Mouse (Mus musculus): ENCODE data around the gene Antxr2.

Gene Antxr2

DNA sequence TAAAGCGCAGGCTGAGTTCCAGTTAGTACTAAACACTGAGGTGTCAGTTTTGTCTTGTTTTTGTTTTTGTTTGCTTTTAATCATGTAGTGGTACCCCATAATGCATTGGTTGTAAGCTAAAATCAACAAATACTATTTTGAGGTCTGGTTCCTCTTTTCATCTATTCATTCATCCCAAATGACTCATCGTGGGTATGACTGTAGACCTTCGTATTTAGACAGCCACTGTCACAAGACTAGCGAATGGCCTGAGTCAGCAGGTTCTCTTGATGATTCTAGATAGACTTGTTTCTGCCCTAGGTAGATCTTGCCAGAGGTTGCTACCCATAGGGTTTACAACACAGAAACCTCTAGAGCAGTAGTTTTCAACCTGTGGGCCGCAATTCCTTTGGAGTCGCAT lies 116.9 kb downstream of the Antxr2 start:
- DNase-seq (ENCODE audit: low spot score in 2 of 2) = no peak

DNA sequence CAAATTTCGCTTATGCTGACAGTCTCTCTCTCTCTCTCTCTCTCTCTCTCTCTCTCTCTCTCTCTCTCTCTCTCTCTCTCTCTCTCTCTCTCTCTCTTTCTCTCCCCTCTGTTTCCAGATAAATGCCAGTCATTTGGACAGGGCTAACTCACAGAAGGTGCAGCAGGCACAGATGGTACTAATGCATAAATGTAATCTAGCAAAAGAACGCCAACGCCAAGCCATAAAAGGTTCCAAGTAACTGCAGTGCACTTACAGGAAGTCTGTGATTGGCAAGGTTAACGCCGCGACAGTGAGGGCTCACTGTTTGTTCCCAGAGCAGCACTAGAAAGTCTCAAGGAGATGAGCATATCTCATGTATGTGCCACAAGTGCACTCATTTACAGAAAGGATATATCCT lies 123.4 kb downstream of the Antxr2 start:
- DNase-seq (ENCODE audit: low spot score in 2 of 2) = no peak

DNA sequence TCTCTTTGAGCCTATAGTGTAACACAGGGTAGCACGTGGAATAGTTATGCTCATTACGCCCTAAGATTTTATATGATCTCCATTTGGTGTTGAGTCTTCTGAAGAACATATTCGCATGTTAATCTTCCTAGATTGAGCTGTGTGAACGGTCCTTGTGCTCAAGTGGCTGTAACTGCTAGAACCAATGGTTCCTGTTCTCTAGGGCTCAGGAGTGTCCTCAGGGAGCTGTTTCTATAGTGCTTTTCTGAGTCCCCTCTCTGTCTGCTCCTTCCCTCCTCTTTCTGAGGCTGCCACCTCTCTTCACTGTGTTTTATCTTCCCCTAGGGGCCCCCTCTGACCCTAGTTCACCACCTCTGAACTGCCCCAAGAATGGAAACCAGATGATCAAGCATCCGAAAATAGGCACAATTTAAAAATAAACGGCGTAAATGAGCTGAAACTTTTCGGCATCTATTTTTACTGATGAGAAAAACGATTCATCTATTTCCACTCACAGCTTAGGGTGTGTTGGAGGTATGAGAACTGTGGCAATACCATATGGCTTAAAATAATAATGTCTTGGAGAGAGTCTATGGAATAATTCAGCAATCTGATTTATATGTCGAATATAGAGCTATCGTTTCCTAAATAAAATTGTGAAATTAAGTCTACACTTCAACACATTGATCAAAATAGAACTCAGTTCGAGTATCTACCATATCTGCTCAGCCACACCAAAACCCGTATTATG lies 124.1 kb downstream of the Antxr2 start:
- DNase-seq (ENCODE audit: low spot score in 2 of 2) = peak in 1 of 2 experiments; percentile 8

- no peak for DNase-seq (ENCODE audit: low spot score in 2 of 2)
These were observed 125.0 kb downstream of the Antxr2 start for GRCm38 (mm10) chr5:97905856-97906255.

DNA sequence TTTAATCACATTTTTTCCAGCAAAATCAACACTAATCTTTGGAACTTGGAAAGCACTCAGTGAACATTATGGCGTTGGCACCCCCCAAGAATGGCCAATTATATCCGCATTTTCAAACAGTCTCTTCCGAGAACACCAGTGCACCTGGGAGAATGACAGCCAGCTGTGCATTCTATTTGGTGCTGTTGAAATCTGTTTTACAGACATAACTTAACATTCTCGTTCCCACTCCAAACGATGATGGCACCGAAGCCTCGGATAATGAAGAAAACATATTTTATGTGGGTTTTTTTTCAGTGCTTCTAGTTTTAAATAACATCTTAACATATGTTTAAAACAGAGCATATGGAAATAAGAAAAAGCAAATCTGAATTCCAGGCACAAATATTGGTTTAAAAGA lies 129.7 kb downstream of the Antxr2 start:
- no peak for DNase-seq (ENCODE audit: low spot score in 2 of 2)

GRCm38 (mm10) chr5:97899321-97899720 lies 131.5 kb downstream of the Antxr2 start:
- DNase-seq (ENCODE audit: low spot score in 2 of 2) = no peak

DNA sequence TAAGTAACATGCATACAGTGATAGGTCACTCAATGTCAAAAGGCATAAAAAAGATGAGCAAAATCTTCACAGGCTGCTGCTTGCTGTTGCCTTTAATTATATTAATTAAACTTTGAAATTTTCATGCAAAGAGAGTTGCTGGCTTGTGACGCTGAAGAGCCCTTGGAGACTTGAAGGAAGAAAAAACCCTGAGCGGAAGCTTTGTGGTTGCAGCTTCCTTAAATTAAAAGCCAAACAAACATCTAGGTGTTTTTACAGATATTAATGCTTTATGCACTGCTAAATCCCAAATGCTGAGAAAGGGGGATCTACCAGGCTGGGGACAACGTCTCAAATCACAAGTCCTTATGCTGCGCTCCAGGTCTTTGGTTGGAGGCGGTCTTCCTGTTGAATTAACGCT lies 145.4 kb downstream of the Antxr2 start:
- DNase-seq (ENCODE audit: low spot score in 2 of 2) = no peak

- DNase-seq (ENCODE audit: low spot score in 2 of 2) = no peak
These were observed 146.7 kb downstream of the Antxr2 start for GRCm38 (mm10) chr5:97884110-97884509.

DNA sequence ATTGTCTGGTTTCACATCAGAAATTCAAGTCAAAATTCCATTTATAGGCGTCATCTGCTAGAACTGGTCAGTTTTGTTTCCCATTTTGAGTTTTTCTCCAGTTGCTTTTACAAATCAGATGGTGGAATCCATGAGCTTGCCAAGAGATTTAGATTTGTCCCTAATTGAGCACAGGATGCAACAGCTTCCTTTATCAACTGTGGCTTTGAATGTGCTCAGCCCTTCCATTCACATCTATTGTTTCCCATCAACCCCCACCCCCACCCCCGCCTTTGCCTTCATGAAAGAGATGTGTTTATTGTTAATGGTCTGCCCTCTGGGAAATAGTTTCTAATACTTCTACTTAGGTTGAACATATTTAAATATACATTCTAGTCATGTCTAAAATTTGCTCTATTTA lies 149.4 kb downstream of the Antxr2 start:
- no peak for DNase-seq (ENCODE audit: low spot score in 2 of 2)

DNA sequence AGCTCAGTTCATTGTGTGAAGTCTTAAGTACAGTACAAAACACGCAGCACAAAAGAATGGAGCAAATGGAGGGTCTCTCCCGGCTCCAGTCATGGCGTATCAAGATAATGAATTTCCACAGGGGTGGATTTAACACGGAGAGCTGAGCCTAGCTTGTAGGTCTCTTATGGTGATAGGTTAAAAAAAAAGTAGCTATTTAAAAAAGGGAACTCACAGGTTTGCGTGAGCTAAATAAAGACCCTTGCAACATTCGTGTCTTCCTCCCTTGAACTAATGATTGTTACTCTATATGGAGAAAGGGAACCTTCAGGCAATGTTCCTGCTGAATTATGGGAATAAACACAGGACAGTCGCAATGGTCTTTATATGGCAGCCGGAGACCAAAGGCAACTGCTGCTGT lies 150.7 kb downstream of the Antxr2 start:
- no peak for DNase-seq (ENCODE audit: low spot score in 2 of 2)

DNA sequence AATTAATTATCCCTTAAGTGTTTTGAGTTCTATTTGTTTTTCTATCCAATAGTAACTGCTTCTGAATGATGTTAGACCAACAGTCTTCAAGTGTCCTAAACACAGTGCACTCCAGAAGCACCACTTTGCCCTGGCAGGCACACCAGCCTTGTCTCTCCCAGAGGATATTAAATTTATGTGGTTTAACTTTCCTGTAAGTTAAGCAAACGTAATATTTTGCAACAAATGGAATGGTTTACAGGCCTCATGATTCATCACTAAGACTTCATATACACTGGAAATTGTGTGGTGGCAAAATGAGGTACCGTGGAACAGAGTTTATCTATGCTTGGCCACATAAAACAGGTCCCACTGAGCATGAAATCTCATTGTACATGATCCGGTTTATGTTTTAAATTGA lies 152.0 kb downstream of the Antxr2 start:
- DNase-seq (ENCODE audit: low spot score in 2 of 2) = no peak

- DNase-seq (ENCODE audit: low spot score in 2 of 2) = no peak
These were observed 152.5 kb downstream of the Antxr2 start for GRCm38 (mm10) chr5:97878215-97878794.

DNA sequence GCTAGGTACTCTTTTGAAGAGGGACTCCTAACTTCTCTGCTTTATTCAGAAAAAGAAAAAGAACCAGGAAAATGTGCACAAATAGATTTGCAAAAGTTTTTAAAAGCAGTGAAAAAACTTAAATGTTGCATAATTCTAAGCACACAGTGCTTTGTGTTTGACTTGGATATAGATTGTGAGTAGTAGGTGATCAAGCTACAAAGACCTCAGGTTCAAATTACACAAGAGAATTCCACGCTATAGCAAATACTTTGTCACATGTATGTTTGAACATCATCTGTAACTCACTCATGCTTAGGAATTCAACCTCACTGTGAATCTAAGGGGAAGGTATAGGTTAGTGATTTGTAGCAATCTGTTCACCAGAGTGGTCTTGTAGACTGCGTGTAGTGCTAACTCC lies 153.9 kb downstream of the Antxr2 start:
- DNase-seq (ENCODE audit: low spot score in 2 of 2) = no peak

DNA sequence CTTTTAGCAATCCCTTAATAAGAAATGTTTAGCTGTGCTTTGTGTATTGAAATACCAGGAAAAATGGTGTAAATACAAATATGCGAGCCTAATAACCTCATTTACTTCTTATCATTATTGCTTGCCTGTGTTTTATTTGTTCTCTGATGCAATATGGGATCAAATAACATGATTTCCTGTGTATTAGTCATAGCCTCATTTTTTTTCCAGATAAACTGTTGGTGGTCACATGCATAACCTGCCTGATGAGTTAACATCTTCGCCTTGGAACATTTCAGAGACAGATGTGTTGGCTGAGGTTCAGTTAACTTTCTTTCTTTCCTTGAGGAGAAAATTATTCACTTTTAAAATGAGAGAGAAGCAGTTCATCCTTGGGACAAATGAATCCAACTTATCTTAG lies 162.9 kb downstream of the Antxr2 start:
- no peak for DNase-seq (ENCODE audit: low spot score in 2 of 2)

DNA sequence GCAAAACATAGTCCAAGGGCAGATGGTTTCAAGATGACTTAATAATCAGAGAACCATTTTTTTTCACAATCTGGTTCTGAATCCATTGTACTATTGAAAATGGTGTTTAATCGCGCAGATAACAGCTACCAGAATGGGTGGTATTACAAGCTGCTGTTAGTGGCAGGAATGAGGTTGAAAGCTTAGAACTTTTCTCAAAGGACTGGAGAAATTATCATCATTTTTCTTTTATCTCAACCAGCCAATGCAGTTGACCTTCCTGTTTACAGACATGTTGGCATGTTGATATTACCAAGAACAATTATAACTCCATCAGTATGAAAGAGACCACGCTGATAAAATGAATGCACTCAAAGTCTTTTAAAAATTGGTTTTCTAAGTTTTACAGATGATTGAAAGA lies 163.9 kb downstream of the Antxr2 start:
- DNase-seq (ENCODE audit: low spot score in 2 of 2) = no peak

DNA sequence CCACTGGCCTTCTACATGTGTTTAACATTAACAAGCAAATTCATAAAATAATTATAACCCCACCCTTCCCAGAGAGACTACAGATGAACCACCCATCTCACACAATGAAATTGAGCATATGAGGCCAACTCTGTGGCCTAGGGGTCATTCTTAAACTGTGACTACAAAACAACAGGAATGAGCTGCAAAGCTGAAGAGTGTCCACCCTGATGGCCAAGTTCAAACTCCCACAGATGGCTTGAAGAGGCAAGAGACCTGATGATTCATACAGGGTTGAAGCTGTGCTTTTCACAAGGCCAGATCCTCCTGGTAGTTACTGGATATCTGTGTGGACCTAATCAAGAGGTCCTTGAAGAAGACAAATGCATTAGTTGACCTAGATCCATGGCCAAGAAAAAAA lies 173.7 kb downstream of the Antxr2 start:
- DNase-seq (ENCODE audit: low spot score in 2 of 2) = no peak

DNA sequence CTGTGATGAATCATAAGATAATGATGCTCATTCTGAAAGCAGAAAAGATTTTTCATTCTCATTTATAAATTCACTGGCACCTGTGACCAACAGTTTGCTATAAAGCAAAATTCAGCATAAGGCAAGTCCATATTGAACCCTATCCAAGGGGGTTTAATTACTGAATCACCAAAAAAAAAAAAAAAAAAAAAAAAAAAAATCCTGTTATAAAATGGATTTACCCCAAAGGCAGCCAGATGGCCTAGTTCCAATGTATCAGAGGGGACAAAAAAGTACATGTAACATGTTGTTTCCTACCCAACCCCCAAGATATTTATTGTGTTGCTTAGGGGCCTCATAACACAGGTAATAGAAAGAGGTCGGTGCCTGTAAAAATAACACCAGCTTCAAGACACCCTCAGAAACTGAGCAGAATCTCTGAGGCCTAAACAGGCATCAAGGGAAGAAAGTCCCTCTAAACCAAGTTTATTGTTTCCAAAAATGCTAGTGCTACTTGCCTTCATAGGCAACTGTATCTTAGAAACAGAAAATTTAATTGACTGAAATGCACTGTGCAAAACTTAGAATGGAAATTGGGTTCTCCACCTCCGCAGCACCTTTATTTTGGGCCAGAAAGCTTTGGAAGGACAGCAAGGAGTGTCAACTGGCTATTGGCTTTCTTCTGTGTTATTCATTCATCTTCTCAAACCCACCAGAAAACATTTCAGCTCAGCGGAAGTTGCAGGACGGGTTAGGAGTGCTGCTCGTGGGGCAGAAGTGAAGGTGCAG lies 178.7 kb downstream of the Antxr2 start:
- no peak for DNase-seq (ENCODE audit: low spot score in 2 of 2)

DNA sequence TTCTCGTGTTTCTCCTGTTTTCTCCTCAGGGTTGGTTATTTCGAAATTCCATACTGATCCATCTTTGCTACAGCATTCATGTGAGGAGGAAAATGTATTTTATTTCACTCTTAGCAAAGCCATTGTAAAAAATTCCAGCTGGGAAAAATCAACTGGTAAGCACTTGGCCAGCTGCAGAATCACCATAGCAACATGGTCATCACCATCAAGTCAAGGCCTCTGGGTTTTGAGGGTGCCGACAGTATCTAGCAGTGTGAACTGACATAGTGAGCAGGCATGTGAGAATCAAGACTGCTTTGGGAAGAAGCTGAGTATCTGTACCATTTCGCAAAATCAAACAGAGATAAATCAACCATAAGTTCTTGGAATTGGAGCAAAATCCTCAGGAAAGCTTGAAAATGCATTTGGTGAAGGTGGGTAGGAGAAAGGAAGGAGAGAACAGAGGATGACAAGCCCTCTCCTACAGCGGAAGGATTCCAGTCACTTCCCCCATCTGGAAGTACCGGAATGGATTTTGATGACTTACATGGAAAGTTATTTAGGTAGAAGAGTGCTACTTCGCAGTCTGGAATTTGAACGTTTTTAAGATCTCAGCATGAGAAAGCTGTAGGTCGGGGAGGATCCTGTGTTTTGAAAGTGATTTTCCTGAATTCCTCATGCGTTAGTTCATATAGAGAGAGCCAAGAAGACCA lies 183.5 kb downstream of the Antxr2 start:
- DNase-seq (ENCODE audit: low spot score in 2 of 2) = no peak

GRCm38 (mm10) chr5:97846503-97846902 lies 184.3 kb downstream of the Antxr2 start:
- no peak for DNase-seq (ENCODE audit: low spot score in 2 of 2)

DNA sequence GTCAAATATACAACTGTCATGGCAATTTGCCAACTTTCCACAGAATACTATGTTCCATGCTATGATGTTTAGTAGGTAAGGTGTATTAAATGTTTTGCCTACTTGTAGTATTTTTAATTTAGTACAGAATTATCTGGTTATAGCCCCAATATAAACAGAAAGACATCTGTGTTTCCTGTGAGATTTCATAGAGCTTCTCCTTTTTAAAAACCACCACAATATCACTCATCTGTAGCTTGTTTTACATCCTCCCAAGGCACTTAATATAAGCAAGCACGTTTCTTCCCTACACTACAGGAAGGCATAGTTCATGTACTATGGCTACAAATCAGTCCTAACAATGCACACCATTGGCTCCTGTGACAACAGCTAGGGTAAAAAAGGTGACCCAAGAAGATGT lies 188.8 kb downstream of the Antxr2 start:
- DNase-seq (ENCODE audit: low spot score in 2 of 2) = no peak

DNA sequence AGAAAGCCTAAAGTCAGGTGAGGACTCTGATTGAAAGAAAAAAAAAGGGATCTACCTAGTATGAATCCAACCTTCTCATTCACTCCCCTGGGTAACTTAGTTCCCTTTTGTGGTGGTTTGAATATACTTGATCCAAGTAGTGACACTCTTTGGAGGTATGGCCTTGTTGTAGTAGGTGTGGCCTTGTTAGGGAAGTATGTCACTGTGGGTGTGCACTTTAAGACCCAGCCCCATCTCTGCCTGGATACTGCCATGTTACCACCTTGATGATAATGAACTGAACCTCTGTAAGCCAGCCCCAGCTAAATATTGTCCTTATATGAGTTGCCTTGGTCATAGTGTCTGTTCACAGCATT lies 190.9 kb downstream of the Antxr2 start:
- DNase-seq (ENCODE audit: low spot score in 2 of 2) = no peak

DNA sequence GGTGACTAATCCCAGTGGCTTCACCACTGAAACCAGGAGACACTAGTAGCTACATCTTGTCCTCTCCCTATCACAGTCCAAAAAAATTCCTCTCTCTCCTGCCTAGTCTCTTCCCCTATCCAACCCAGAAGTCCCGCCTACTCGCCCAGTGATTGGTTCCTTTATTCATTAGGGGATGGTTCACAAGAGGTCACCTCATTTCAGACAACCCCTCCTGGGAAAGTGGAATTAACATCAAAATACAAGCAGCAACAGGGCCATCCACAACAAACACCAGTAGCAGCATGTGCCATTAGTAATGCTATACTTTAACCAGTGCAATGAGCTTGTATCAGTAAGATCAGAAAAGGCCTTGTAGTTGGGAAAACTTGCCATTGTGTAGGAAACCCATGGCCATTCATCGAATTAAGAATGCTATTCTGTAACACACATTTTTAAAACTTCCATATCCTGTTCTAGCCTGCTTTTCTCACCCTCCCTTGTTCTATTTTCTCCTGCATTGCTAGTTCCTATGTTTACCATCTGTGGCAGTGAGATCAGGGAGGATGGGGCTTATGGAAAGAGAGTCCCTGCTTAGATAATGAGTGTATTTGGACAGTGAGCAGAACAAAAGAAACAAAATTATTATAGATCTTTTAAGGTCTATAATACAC lies 191.4 kb downstream of the Antxr2 start:
- no peak for DNase-seq (ENCODE audit: low spot score in 2 of 2)
